Mouse (Mus musculus): ENCODE results near the gene Fam163a. TPM values are rescaled to one million over a fixed set of nuclear protein-coding genes. Genes with fewer than 3 reads are reported as not detected.

Gene Fam163a
- total and polyA plus RNA-seq, 3 experiments: not detected

DNA sequence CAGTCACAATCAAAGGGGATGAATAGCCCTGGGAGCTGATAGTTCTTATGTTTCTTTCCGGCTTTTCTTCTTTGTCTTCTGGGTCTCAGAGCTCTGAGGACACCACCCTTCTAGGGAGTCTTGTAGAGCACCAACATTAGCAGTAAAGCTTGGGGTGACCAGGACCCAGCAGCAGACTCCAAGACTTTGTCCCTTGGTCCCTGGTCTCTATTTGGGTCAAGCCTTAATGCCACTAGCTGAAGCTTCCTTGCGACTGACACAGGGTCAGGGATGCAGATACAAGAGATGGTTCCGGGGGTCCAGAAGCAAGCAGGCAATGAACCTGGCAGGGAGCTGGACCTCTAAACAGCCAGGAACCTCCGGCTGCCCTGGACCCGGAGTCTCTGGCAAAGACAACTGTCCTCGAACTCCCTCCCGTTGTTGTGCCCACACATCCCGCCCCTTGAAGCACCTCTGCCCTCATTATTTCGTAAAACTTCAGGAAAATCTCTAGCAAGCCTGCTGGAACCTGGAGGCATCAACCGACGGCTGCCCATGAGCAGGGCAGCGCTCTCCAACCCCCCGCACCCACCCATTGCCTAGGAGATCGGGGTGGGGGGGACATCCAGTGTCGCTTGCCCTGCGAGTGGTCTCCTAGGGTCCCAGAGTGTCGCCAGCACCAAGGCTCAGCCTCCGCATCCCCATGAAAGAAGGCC lies 718 bp downstream of the Fam163a start:
- in situ Hi-C loops (cut with MboI; ENCODE audit: low pct_ligation_motif_present, low pct_unique_long_range_greater_than_20kb, low sequenced_read_pairs) (no loop called here), dilution Hi-C loops (cut with MboI; ENCODE audit: extremely low pct_ligation_motif_present, extremely low pct_unique_long_range_greater_than_20kb, low sequenced_read_pairs) (no loop called here)
- Histone ChIP-seq H3K27ac (ENCODE audit: insufficient read depth, low read depth) (no peak overlapping the region), H3K79me2 (replicated peaks; ENCODE audit: control insufficient read depth, extremely low read depth, insufficient read depth, poor library complexity, severe bottlenecking) (no peaks in the 10 kb centered on the region), H3K9ac (ENCODE audit: insufficient read depth, low read depth) (no peak overlapping the region), H3K36me3 (replicated peaks in 1 of 2; ENCODE audit: control insufficient read depth in 1 of 2, insufficient read depth in 1 of 2, low read length in 1 of 2) (no peaks in the 10 kb centered on the region), H3K4me3 (replicated peaks in 1 of 3; ENCODE audit: low read depth in 2 of 3, low read length in 2 of 3, poor library complexity in 1 of 3) (no peak overlapping the region), H3K4me2 (ENCODE audit: insufficient read depth, low read depth, poor library complexity, severe bottlenecking) (no peak overlapping the region), H3K27me3 (replicated peaks) (no peaks in the 10 kb centered on the region), H3K4me1 (ENCODE audit: control insufficient read depth in 1 of 2, insufficient read depth in 2 of 2) (peaks cover 14 to 24% of the 10 kb centered on the region in 2 experiments), H3K9me3 (replicated peaks; ENCODE audit: low read length) (peaks cover 14% of the 10 kb centered on the region)
- TF ChIP-seq JUND (conservative IDR thresholded peaks at IDR 0.05; ENCODE audit: low read depth, low read length) (no peak), MEF2A (IDR thresholded peaks at IDR 0.05; ENCODE audit: borderline replicate concordance, low read depth, low read length) (no peak), HCFC1 (IDR thresholded peaks at IDR 0.05; ENCODE audit: low read depth, low read length) (no peak), CHD2 (IDR thresholded peaks at IDR 0.05; ENCODE audit: low read length) (no peak), TBP (conservative IDR thresholded peaks at IDR 0.05; ENCODE audit: low read depth, low read length) (no peak), ETS1 (conservative IDR thresholded peaks at IDR 0.05; ENCODE audit: low read depth, low read length) (no peak), SMC3 (IDR thresholded peaks at IDR 0.05; ENCODE audit: low read depth, low read length) (no peak)
- DNase-seq (ENCODE audit: extremely low read depth): no peak

DNA sequence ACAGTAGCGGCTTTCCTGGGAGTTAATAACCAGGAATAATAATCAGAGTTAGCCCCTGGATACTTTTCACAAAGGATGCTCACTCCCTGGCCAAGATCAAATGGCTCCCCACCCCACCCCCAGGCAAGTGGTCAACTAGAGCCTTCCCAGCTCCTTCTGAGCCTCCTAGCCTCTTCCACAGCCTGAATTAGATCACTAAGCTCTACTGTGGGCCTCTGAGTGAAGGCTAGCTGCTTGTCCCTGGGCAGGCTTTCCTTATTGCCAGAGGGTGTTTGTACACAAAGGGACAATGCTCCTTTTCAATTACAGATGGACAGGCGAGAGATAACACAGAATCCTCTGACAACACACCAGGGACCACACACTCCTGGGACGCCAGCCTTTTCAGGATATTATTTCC lies 2.2 kb downstream of the Fam163a start:
- H3K27ac ChIP-seq (ENCODE audit: insufficient read depth, low read depth): no peak overlapping the region
- H3K27me3 ChIP-seq (replicated peaks): no peaks in the 10 kb centered on the region
- H3K4me1 ChIP-seq (ENCODE audit: control insufficient read depth in 1 of 2, insufficient read depth in 2 of 2): peaks cover 14 to 24% of the 10 kb centered on the region in 2 experiments
- no peaks in the 10 kb centered on the region for H3K36me3 ChIP-seq (replicated peaks in 1 of 2; ENCODE audit: control insufficient read depth in 1 of 2, insufficient read depth in 1 of 2, low read length in 1 of 2)
- TF ChIP-seq ELF1 (IDR thresholded peaks at IDR 0.05; ENCODE audit: low read depth, low read length) (no peak), RCOR1 (conservative IDR thresholded peaks at IDR 0.05; ENCODE audit: low read depth, low read length) (no peak), JUND (conservative IDR thresholded peaks at IDR 0.05; ENCODE audit: low read depth, low read length) (no peak), ZC3H11A (IDR thresholded peaks at IDR 0.05; ENCODE audit: low read depth, low read length) (no peak), JUN (IDR thresholded peaks at IDR 0.05; ENCODE audit: insufficient read depth, low read depth, low read length) (no peak), TBP (conservative IDR thresholded peaks at IDR 0.05; ENCODE audit: low read depth, low read length) (no peak), MAZ (IDR thresholded peaks at IDR 0.05; ENCODE audit: low read depth, low read length) (no peak), ZMIZ1 (IDR thresholded peaks at IDR 0.05; ENCODE audit: low read depth, low read length) (no peak), NELFE (IDR thresholded peaks at IDR 0.05; ENCODE audit: low read depth, low read length) (no peak), UBTF (IDR thresholded peaks at IDR 0.05; ENCODE audit: low read depth, low read length) (no peak), CHD1 (IDR thresholded peaks at IDR 0.05; ENCODE audit: low read depth, low read length) (no peak), HCFC1 (IDR thresholded peaks at IDR 0.05; ENCODE audit: low read depth, low read length) (no peak), ETS1 (conservative IDR thresholded peaks at IDR 0.05; ENCODE audit: low read depth, low read length) (no peak), PAX5 (IDR thresholded peaks at IDR 0.05; ENCODE audit: low read length) (no peak), NRF1 (IDR thresholded peaks at IDR 0.05; ENCODE audit: low read depth, low read length) (no peak), E2F4 (IDR thresholded peaks at IDR 0.05; ENCODE audit: insufficient replicate concordance, low read depth, low read length) (no peak)
- peaks cover 14% of the 10 kb centered on the region for H3K9me3 ChIP-seq (replicated peaks; ENCODE audit: low read length)
- H3K79me2 ChIP-seq (replicated peaks; ENCODE audit: control insufficient read depth, extremely low read depth, insufficient read depth, poor library complexity, severe bottlenecking): no peaks in the 10 kb centered on the region
- no peak overlapping the region for H3K4me3 ChIP-seq (replicated peaks in 1 of 3; ENCODE audit: low read depth in 2 of 3, low read length in 2 of 3, poor library complexity in 1 of 3)
- no peak for DNase-seq (ENCODE audit: extremely low read depth)
- H3K4me2 ChIP-seq (ENCODE audit: insufficient read depth, low read depth, poor library complexity, severe bottlenecking): no peak overlapping the region
- dilution Hi-C loops (cut with MboI; ENCODE audit: extremely low pct_ligation_motif_present, extremely low pct_unique_long_range_greater_than_20kb, low sequenced_read_pairs) (no loop called here), in situ Hi-C loops (cut with MboI; ENCODE audit: low pct_ligation_motif_present, low pct_unique_long_range_greater_than_20kb, low sequenced_read_pairs) (no loop called here)
- H3K9ac ChIP-seq (ENCODE audit: insufficient read depth, low read depth): no peak overlapping the region

All from CH12.LX (cell line).